Mouse (Mus musculus): ENCODE results near the gene Ankrd55.

The Ankrd55 gene

GRCm38 (mm10) chr13:112382956-112383355, 94.7 kb downstream of the Ankrd55 start:
- no peak for DNase-seq

GRCm38 (mm10) chr13:112383941-112384659, 95.8 kb downstream of the Ankrd55 start:
- no peak for DNase-seq

GRCm38 (mm10) chr13:112385040-112385439, 96.8 kb downstream of the Ankrd55 start:
- no peak for DNase-seq

- no peak for DNase-seq
Observed at GRCm38 (mm10) chr13:112386494-112387075, 98.3 kb downstream of the Ankrd55 start.

GRCm38 (mm10) chr13:112387279-112387678, 99.0 kb downstream of the Ankrd55 start:
- no peak for DNase-seq

GRCm38 (mm10) chr13:112388176-112388575, 99.9 kb downstream of the Ankrd55 start:
- DNase-seq: no peak

- no peak for DNase-seq
Observed at GRCm38 (mm10) chr13:112390206-112390605, 102.0 kb downstream of the Ankrd55 start.

- DNase-seq: no peak
Observed at GRCm38 (mm10) chr13:112391354-112391753, 103.1 kb downstream of the Ankrd55 start.

GRCm38 (mm10) chr13:112393356-112393755, 105.1 kb downstream of the Ankrd55 start:
- no peak for DNase-seq

GRCm38 (mm10) chr13:112394271-112394670, 106.0 kb downstream of the Ankrd55 start:
- no peak for DNase-seq

- DNase-seq: no peak
Observed at GRCm38 (mm10) chr13:112404723-112405122, 116.5 kb downstream of the Ankrd55 start.

- DNase-seq: no peak
Observed at GRCm38 (mm10) chr13:112405184-112405583, 116.9 kb downstream of the Ankrd55 start.

GRCm38 (mm10) chr13:112406618-112407017, 118.4 kb downstream of the Ankrd55 start:
- DNase-seq: no peak

- no peak for DNase-seq
Observed at GRCm38 (mm10) chr13:112407181-112407700, 119.0 kb downstream of the Ankrd55 start.

- no peak for DNase-seq
Observed at GRCm38 (mm10) chr13:112407776-112408490, 119.7 kb downstream of the Ankrd55 start.

- DNase-seq: no peak
Observed at GRCm38 (mm10) chr13:112408701-112409100, 120.5 kb downstream of the Ankrd55 start.

- no peak for DNase-seq
Observed at GRCm38 (mm10) chr13:112409331-112409730, 121.1 kb downstream of the Ankrd55 start.

- DNase-seq: no peak
Observed at GRCm38 (mm10) chr13:112409851-112410250, 121.6 kb downstream of the Ankrd55 start.

GRCm38 (mm10) chr13:112410461-112410860, 122.2 kb downstream of the Ankrd55 start:
- no peak for DNase-seq

- no peak for DNase-seq
Observed at GRCm38 (mm10) chr13:112411216-112411822, 123.1 kb downstream of the Ankrd55 start.

GRCm38 (mm10) chr13:112412251-112412650, 124.0 kb downstream of the Ankrd55 start:
- no peak for DNase-seq

- no peak for DNase-seq
Observed at GRCm38 (mm10) chr13:112412824-112413223, 124.6 kb downstream of the Ankrd55 start.

GRCm38 (mm10) chr13:112413611-112414010, 125.4 kb downstream of the Ankrd55 start:
- no peak for DNase-seq

Data from spleen, adult 18-20 months (tissue).